Mouse (Mus musculus) forebrain, embryonic 12.5 days (tissue): ENCODE results near the gene Trim47. TPM values are rescaled to one million over a fixed set of nuclear protein-coding genes. Genes with fewer than 3 reads are reported as not detected.

ENCODE experiments used
- ATAC-seq: fragments of 200-750 bp; cut with Nextera tagmentation; 2 replicates; pipeline ENCODE4 v1.8.0; 2017; ENCODE audit warnings: moderate TSS enrichment; ENCODE audit not compliant: low FRiP score
- H3K27ac ChIP-seq: fragments of 300-500 bp; sonication (generic); 2 replicates; pipeline ENCODE4 v1.5.1; 2016; ENCODE audit warnings: mild to moderate bottlenecking
- H3K27me3 ChIP-seq: fragments of 300-500 bp; sonication (generic); 2 replicates; pipeline ENCODE4 v1.6.1; 2016; ENCODE audit warnings: mild to moderate bottlenecking
- H3K36me3 ChIP-seq: fragments of 300-500 bp; sonication (generic); replicated peaks from 2 replicates; pipeline ENCODE4 v1.6.1; 2016; ENCODE audit warnings: mild to moderate bottlenecking
- H3K4me1 ChIP-seq: fragments of 300-500 bp; sonication (generic); 2 replicates; pipeline ENCODE4 v1.6.1; 2016
- H3K4me2 ChIP-seq: fragments of 300-500 bp; sonication (generic); 2 replicates; pipeline ENCODE4 v1.6.1; 2016; ENCODE audit warnings: mild to moderate bottlenecking, moderate library complexity
- H3K4me3 ChIP-seq: fragments of 300-500 bp; sonication (generic); replicated peaks from 2 replicates; pipeline ENCODE4 v1.5.1; 2016; ENCODE audit warnings: mild to moderate bottlenecking
- H3K9ac ChIP-seq: fragments of 300-500 bp; sonication (generic); 2 replicates; pipeline ENCODE4 v1.6.1; 2016; ENCODE audit warnings: mild to moderate bottlenecking
- H3K9me3 ChIP-seq: fragments of 300-500 bp; sonication (generic); 2 replicates; pipeline ENCODE4 v1.6.1; 2016
- WGBS: fragments of 180-500 bp; shearing (Covaris S2); methylation state at CpG from one replicate; pipeline ENCODE4 v1.1.7; 2016; 5-methylcytosine and 5-hydroxymethylcytosine counted together
- polyA plus RNA-seq: library from polyadenylated mRNA; unstranded; fragments of >200 nt; fragmentation: Nextera tagmentation; extraction: Ambion mirVana; gene quantifications from 2 replicates; pipeline ENCODE4 v1.2.1, GENCODE M21; 2016

The Trim47 gene
- polyA plus RNA-seq, 1 experiment from 2014 or later = 3.2 TPM

GRCm38 (mm10) chr11:116077446-116078204 is 49.4 kb downstream of the Trim47 start, which contains the start of gene Unc13d:
Gene Unc13d, minus strand, starts transcription at chr11:116077961.
- Histone ChIP-seq H3K4me3 (peak within 1 kb of the TSS; percentile 27), H3K27ac (peak within 1 kb of the TSS; percentile 65; the same call in 1 of the 2 replicates), H3K9me3 (no peaks in the 10 kb centered on the region), H3K36me3 (peaks cover 41% of the 10 kb centered on the region), H3K4me2 (peak within 1 kb of the TSS; percentile 50), H3K27me3 (no peaks in the 10 kb centered on the region), H3K4me1 (peaks cover 19% of the 10 kb centered on the region), H3K9ac (peak within 1 kb of the TSS; percentile 47; the same call in 1 of the 2 replicates)
- WGBS = 71% methylated on average over 22 of the region's 22 CpGs
- ATAC-seq = no peak

GRCm38 (mm10) chr11:116076836-116077235 is 50.2 kb downstream of the Trim47 start:
- H3K4me3 ChIP-seq = no peak overlapping the region
- no peaks in the 10 kb centered on the region for H3K27me3 ChIP-seq
- no peaks in the 10 kb centered on the region for H3K9me3 ChIP-seq
- H3K36me3 ChIP-seq = peaks cover 33% of the 10 kb centered on the region
- ATAC-seq = no peak
- 0 out of 2 replicates have a peak overlapping the region, but pooled peaks have one; percentile 4 for H3K9ac ChIP-seq
- H3K4me1 ChIP-seq = peaks cover 19% of the 10 kb centered on the region
- H3K4me2 ChIP-seq = no peak overlapping the region
- no peak overlapping the region for H3K27ac ChIP-seq
- 92% methylated on average over 7 of the region's 7 CpGs for WGBS

- 72% methylated on average over 7 of the region's 7 CpGs for WGBS
- no peak for ATAC-seq
- Histone ChIP-seq H3K27me3 (no peaks in the 10 kb centered on the region), H3K27ac (no peak overlapping the region), H3K9me3 (no peaks in the 10 kb centered on the region), H3K4me1 (peaks cover 19% of the 10 kb centered on the region), H3K36me3 (peaks cover 26% of the 10 kb centered on the region), H3K4me2 (no peak overlapping the region), H3K9ac (no peak overlapping the region), H3K4me3 (no peak overlapping the region)
Observed at GRCm38 (mm10) chr11:116076266-116076540, 50.8 kb downstream of the Trim47 start.

- WGBS = 64% methylated on average over 20 of the region's 20 CpGs
- ATAC-seq = no peak
- H3K27ac ChIP-seq = no peak overlapping the region
Observed at GRCm38 (mm10) chr11:116075539-116076265, 51.3 kb downstream of the Trim47 start.

GRCm38 (mm10) chr11:116074436-116074991 is 52.5 kb downstream of the Trim47 start:
- peaks cover 19% of the 10 kb centered on the region for H3K4me1 ChIP-seq
- H3K4me3 ChIP-seq = no peak overlapping the region
- WGBS = 72% methylated on average over 7 of the region's 7 CpGs
- peaks cover 10% of the 10 kb centered on the region for H3K36me3 ChIP-seq
- H3K27me3 ChIP-seq = no peaks in the 10 kb centered on the region
- H3K4me2 ChIP-seq = no peak overlapping the region
- H3K9me3 ChIP-seq = no peaks in the 10 kb centered on the region
- H3K9ac ChIP-seq = no peak overlapping the region
- no peak overlapping the region for H3K27ac ChIP-seq
- no peak for ATAC-seq

More at GRCm38 (mm10) chr11:116075539-116076265, 51.3 kb downstream of the Trim47 start:
- Histone ChIP-seq H3K4me3 (no peak overlapping the region), H3K4me1 (peaks cover 19% of the 10 kb centered on the region), H3K9ac (no peak overlapping the region), H3K36me3 (peaks cover 21% of the 10 kb centered on the region), H3K27me3 (no peaks in the 10 kb centered on the region), H3K4me2 (no peak overlapping the region), H3K9me3 (no peaks in the 10 kb centered on the region)

- H3K9ac ChIP-seq = no peak overlapping the region
- ATAC-seq = no peak
- H3K4me2 ChIP-seq = no peak overlapping the region
- no peaks in the 10 kb centered on the region for H3K36me3 ChIP-seq
- H3K4me1 ChIP-seq = peaks cover 2% of the 10 kb centered on the region; the same call in 1 of the 2 replicates
- no peaks in the 10 kb centered on the region for H3K9me3 ChIP-seq
- H3K27ac ChIP-seq = no peak overlapping the region
- H3K27me3 ChIP-seq = no peaks in the 10 kb centered on the region
- WGBS = 88% methylated on average over 3 of the region's 3 CpGs
- H3K4me3 ChIP-seq = no peak overlapping the region
Observed at GRCm38 (mm10) chr11:116072608-116073007, 54.4 kb downstream of the Trim47 start.

- ATAC-seq = no peak
- 68% methylated on average over 5 of the region's 5 CpGs for WGBS
Observed at GRCm38 (mm10) chr11:116071510-116071909, 55.5 kb downstream of the Trim47 start.

GRCm38 (mm10) chr11:116065345-116065744 is 61.7 kb downstream of the Trim47 start:
- Histone ChIP-seq H3K27ac (no peak overlapping the region), H3K4me2 (no peak overlapping the region), H3K27me3 (no peaks in the 10 kb centered on the region), H3K36me3 (peaks cover 23% of the 10 kb centered on the region), H3K4me1 (0 out of 2 replicates have a peak, but pooled peaks cover 6% of the 10 kb centered on the region), H3K4me3 (no peak overlapping the region), H3K9me3 (no peaks in the 10 kb centered on the region), H3K9ac (no peak overlapping the region)
- ATAC-seq = no peak
- WGBS = 87% methylated on average over 12 of the region's 12 CpGs

More at GRCm38 (mm10) chr11:116071510-116071909, 55.5 kb downstream of the Trim47 start:
- Histone ChIP-seq H3K4me2 (no peak overlapping the region), H3K4me1 (no peaks in the 10 kb centered on the region), H3K36me3 (no peaks in the 10 kb centered on the region), H3K9me3 (no peaks in the 10 kb centered on the region), H3K27me3 (no peaks in the 10 kb centered on the region), H3K4me3 (no peak overlapping the region), H3K27ac (no peak overlapping the region), H3K9ac (no peak overlapping the region)

GRCm38 (mm10) chr11:116064187-116064867 is 62.7 kb downstream of the Trim47 start:
- Histone ChIP-seq H3K27me3 (no peaks in the 10 kb centered on the region), H3K9ac (no peak overlapping the region), H3K27ac (no peak overlapping the region), H3K9me3 (no peaks in the 10 kb centered on the region), H3K4me1 (0 out of 2 replicates have a peak, but pooled peaks cover 6% of the 10 kb centered on the region), H3K4me3 (no peak overlapping the region), H3K36me3 (peaks cover 33% of the 10 kb centered on the region), H3K4me2 (no peak overlapping the region)
- ATAC-seq = no peak
- 71% methylated on average over 23 of the region's 23 CpGs for WGBS

- H3K27ac ChIP-seq = no peak overlapping the region
- peaks cover 41% of the 10 kb centered on the region for H3K36me3 ChIP-seq
- H3K9me3 ChIP-seq = no peaks in the 10 kb centered on the region
- H3K4me3 ChIP-seq = no peak overlapping the region
- 0 out of 2 replicates have a peak, but pooled peaks cover 6% of the 10 kb centered on the region for H3K4me1 ChIP-seq
- no peak for ATAC-seq
- WGBS = 66% methylated on average over 13 of the region's 13 CpGs
- H3K27me3 ChIP-seq = no peaks in the 10 kb centered on the region
- H3K4me2 ChIP-seq = no peak overlapping the region
- no peak overlapping the region for H3K9ac ChIP-seq
Observed at GRCm38 (mm10) chr11:116063562-116063961, 63.4 kb downstream of the Trim47 start.

GRCm38 (mm10) chr11:116062521-116062920 is 64.5 kb downstream of the Trim47 start:
- 57% methylated on average over 8 of the region's 8 CpGs for WGBS
- H3K9ac ChIP-seq = peak overlapping the region; percentile 25; the same call in 1 of the 2 replicates

More at GRCm38 (mm10) chr11:116062521-116062920, 64.5 kb downstream of the Trim47 start:
- peaks cover 9% of the 10 kb centered on the region; the same call in 1 of the 2 replicates for H3K4me1 ChIP-seq
- no peak overlapping the region for H3K27ac ChIP-seq
- H3K36me3 ChIP-seq = peaks cover 51% of the 10 kb centered on the region
- H3K9me3 ChIP-seq = no peaks in the 10 kb centered on the region
- no peaks in the 10 kb centered on the region for H3K27me3 ChIP-seq
- no peak for ATAC-seq
- no peak overlapping the region for H3K4me2 ChIP-seq
- no peak overlapping the region for H3K4me3 ChIP-seq
